Mouse (Mus musculus): ENCODE results near the gene Oxtr. TPM values are rescaled to one million over a fixed set of nuclear protein-coding genes. Genes with fewer than 3 reads are reported as not detected.

Gene Oxtr
- polyA plus RNA-seq, 1 experiment from 2014 or later = 0.05 TPM

GRCm38 (mm10) chr6:112490625-112491242 lies 991 bp upstream of the Oxtr start:
- H3K4me1 ChIP-seq (ENCODE audit: insufficient read depth, low read depth, low read length) = peaks cover 7% of the 10 kb centered on the region; the same call in 1 of the 2 replicates
- H3K4me3 ChIP-seq (ENCODE audit: low read depth, low read length) = peak overlapping the region; percentile 28
- ATAC-seq = peak; percentile 52
- H3K9ac ChIP-seq (replicated peaks; ENCODE audit: low read depth) = no peak overlapping the region
- 2% methylated on average over 35 of the region's 35 CpGs for WGBS
- DNase-seq (ENCODE audit: low spot score) = peak; percentile 80
- peak overlapping the region; percentile 63 for H3K4me2 ChIP-seq (replicated peaks; ENCODE audit: low read depth, low read length)
- H3K36me3 ChIP-seq (ENCODE audit: insufficient read depth, low read length) = no peaks in the 10 kb centered on the region
- H3K9me3 ChIP-seq (ENCODE audit: low read length) = no peaks in the 10 kb centered on the region
- TF ChIP-seq CTCF (IDR thresholded peaks at IDR 0.05) (peak; percentile 92), EP300 (IDR thresholded peaks at IDR 0.05) (no peak)
- no peak overlapping the region for H3K27ac ChIP-seq (ENCODE audit: low read length)
- H3K27me3 ChIP-seq (replicated peaks; ENCODE audit: insufficient read depth, low read length) = peaks cover 38% of the 10 kb centered on the region

DNA sequence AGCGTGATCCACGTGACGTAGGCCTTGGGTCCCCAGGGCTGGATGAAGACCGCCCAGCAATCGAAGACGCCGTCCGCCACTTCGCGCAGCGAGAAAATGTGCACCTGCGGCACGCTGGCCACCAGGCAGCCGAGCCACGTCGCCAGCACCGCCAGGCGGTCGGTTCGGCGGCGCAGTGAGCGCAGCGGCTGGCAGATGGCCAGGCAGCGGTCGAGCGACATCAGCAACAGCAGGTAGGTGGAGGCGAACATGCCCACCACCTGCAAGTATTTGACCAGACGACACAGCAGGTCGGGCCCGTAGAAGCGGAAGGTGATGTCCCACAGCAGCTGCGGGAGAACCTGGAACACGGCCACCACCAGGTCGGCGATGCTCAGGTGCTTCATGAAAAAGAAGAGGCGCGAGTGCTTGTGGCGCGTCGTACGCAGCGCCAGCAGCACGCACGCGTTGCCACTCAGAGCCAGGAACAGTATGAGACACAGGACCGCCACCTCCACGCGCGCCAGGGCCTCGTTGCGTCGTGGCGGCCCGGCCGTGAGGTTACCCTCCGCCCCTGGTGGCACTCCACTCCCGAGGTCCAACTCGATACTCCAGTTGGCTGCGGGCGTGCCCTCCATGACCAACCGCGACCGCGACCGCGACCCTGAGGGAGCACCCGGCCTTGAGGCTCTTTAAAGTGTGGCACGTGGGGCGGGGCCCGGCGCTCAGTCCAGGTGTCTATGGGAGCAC lies 398 bp downstream of the Oxtr start:
- Histone ChIP-seq H3K4me1 (ENCODE audit: insufficient read depth, low read depth, low read length) (peaks cover 7% of the 10 kb centered on the region; the same call in 1 of the 2 replicates), H3K9ac (replicated peaks; ENCODE audit: low read depth) (no peak overlapping the region), H3K4me2 (replicated peaks; ENCODE audit: low read depth, low read length) (peak overlapping the region; percentile 45), H3K36me3 (ENCODE audit: insufficient read depth, low read length) (no peaks in the 10 kb centered on the region), H3K27me3 (replicated peaks; ENCODE audit: insufficient read depth, low read length) (peaks cover 38% of the 10 kb centered on the region), H3K4me3 (ENCODE audit: low read depth, low read length) (peak overlapping the region; percentile 10; the same call in 1 of the 2 replicates), H3K27ac (ENCODE audit: low read length) (no peak overlapping the region), H3K9me3 (ENCODE audit: low read length) (no peaks in the 10 kb centered on the region)
- DNase-seq (ENCODE audit: low spot score) (no peak), ATAC-seq (0 out of 2 replicates have a peak, but pooled peaks have one; percentile 20)
- 3% methylated on average over 64 of the region's 72 CpGs for WGBS
- no peak for TF ChIP-seq EP300 (IDR thresholded peaks at IDR 0.05)
- TF ChIP-seq CTCF (IDR thresholded peaks at IDR 0.05) = peak; percentile 26

GRCm38 (mm10) chr6:112488821-112489180 lies 942 bp downstream of the Oxtr start:
- Histone ChIP-seq H3K27me3 (replicated peaks; ENCODE audit: insufficient read depth, low read length) (peaks cover 38% of the 10 kb centered on the region), H3K9ac (replicated peaks; ENCODE audit: low read depth) (no peak overlapping the region), H3K36me3 (ENCODE audit: insufficient read depth, low read length) (no peaks in the 10 kb centered on the region), H3K4me3 (ENCODE audit: low read depth, low read length) (peak overlapping the region; percentile 10; the same call in 1 of the 2 replicates), H3K4me1 (ENCODE audit: insufficient read depth, low read depth, low read length) (peaks cover 7% of the 10 kb centered on the region; the same call in 1 of the 2 replicates), H3K27ac (ENCODE audit: low read length) (no peak overlapping the region), H3K4me2 (replicated peaks; ENCODE audit: low read depth, low read length) (peak overlapping the region; percentile 45), H3K9me3 (ENCODE audit: low read length) (no peaks in the 10 kb centered on the region)
- TF ChIP-seq EP300 (IDR thresholded peaks at IDR 0.05) = no peak
- no peak for TF ChIP-seq CTCF (IDR thresholded peaks at IDR 0.05)
- DNase-seq (ENCODE audit: low spot score) (no peak), ATAC-seq (no peak)
- WGBS = 26% methylated on average over 24 of the region's 24 CpGs

DNA sequence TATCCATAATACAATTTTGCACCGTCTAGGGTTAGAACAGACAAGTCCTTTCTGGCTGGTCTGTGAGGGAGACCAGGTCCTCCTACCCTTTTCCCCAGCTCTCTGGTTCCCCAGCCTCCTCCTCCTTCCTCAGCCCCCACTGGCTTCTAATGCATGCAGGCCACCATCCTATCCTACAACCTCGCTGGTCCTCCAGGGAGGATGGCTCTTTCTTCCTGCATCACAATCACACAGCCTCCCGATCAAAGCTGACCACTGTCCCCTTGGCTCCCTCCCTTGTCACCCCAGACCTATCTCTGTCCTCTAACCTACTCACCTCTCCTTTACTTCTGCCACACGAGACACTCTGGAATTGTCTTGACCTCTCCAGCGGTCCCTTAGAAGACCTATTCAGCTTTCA lies 1.8 kb downstream of the Oxtr start:
- TF ChIP-seq CTCF (IDR thresholded peaks at IDR 0.05) (no peak), EP300 (IDR thresholded peaks at IDR 0.05) (no peak)
- 80% methylated on average over 5 of the region's 5 CpGs for WGBS
- H3K4me2 ChIP-seq (replicated peaks; ENCODE audit: low read depth, low read length) = no peak overlapping the region
- no peak overlapping the region for H3K4me3 ChIP-seq (ENCODE audit: low read depth, low read length)
- DNase-seq (ENCODE audit: low spot score) (no peak), ATAC-seq (no peak)
- H3K9ac ChIP-seq (replicated peaks; ENCODE audit: low read depth) = no peak overlapping the region
- peaks cover 38% of the 10 kb centered on the region for H3K27me3 ChIP-seq (replicated peaks; ENCODE audit: insufficient read depth, low read length)
- H3K9me3 ChIP-seq (ENCODE audit: low read length) = no peaks in the 10 kb centered on the region
- peaks cover 7% of the 10 kb centered on the region; the same call in 1 of the 2 replicates for H3K4me1 ChIP-seq (ENCODE audit: insufficient read depth, low read depth, low read length)
- no peaks in the 10 kb centered on the region for H3K36me3 ChIP-seq (ENCODE audit: insufficient read depth, low read length)
- no peak overlapping the region for H3K27ac ChIP-seq (ENCODE audit: low read length)

DNA sequence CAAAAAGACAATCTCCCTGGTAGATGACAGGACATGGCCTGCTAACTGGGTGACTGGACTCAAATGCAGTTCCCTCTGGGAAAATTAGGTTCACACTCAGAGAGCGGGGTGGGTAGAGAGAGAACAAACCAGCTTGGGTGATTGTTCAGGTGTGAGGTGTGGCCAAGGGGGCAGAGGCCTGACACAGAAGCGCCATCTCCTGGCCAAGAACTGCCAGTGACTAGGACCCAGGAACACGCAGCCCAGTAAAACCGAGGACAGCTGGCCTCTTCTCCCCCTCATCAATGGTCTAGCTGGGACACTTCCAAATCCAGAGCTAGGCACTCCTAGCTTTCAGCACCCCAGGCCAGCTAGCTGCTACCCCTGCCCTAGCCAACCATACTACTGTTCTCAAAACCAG lies 5.4 kb downstream of the Oxtr start:
- Histone ChIP-seq H3K36me3 (ENCODE audit: insufficient read depth, low read length) (no peaks in the 10 kb centered on the region), H3K9me3 (ENCODE audit: low read length) (no peaks in the 10 kb centered on the region), H3K4me3 (ENCODE audit: low read depth, low read length) (no peak overlapping the region), H3K4me1 (ENCODE audit: insufficient read depth, low read depth, low read length) (peaks cover 7% of the 10 kb centered on the region; the same call in 1 of the 2 replicates), H3K4me2 (replicated peaks; ENCODE audit: low read depth, low read length) (no peak overlapping the region), H3K27me3 (replicated peaks; ENCODE audit: insufficient read depth, low read length) (peaks cover 24% of the 10 kb centered on the region), H3K27ac (ENCODE audit: low read length) (no peak overlapping the region), H3K9ac (replicated peaks; ENCODE audit: low read depth) (no peak overlapping the region)
- 4% methylated on average over 4 of the region's 4 CpGs for WGBS
- peak; percentile 35; the same call in 1 of the 2 replicates for ATAC-seq
- peak; percentile 50 for DNase-seq (ENCODE audit: low spot score)
- TF ChIP-seq EP300 (IDR thresholded peaks at IDR 0.05) (no peak), CTCF (IDR thresholded peaks at IDR 0.05) (peak; percentile 87)

- no peak for DNase-seq (ENCODE audit: low spot score)
- 47% methylated on average over 13 of the region's 13 CpGs for WGBS
- Histone ChIP-seq H3K27ac (ENCODE audit: low read length) (no peak overlapping the region), H3K9ac (replicated peaks; ENCODE audit: low read depth) (no peak overlapping the region), H3K4me2 (replicated peaks; ENCODE audit: low read depth, low read length) (no peak overlapping the region), H3K4me3 (ENCODE audit: low read depth, low read length) (no peak overlapping the region), H3K4me1 (ENCODE audit: insufficient read depth, low read depth, low read length) (no peaks in the 10 kb centered on the region), H3K27me3 (replicated peaks; ENCODE audit: insufficient read depth, low read length) (no peaks in the 10 kb centered on the region; the same call in 1 of the 2 replicates), H3K9me3 (ENCODE audit: low read length) (no peaks in the 10 kb centered on the region), H3K36me3 (ENCODE audit: insufficient read depth, low read length) (no peaks in the 10 kb centered on the region)
- TF ChIP-seq EP300 (IDR thresholded peaks at IDR 0.05) (no peak), CTCF (IDR thresholded peaks at IDR 0.05) (no peak)
- no peak for ATAC-seq
Observed at GRCm38 (mm10) chr6:112479861-112480260, 9.9 kb downstream of the Oxtr start.

All from lung, postnatal 0 days (tissue).